Mouse (Mus musculus): ENCODE measurements at regions not wholly inside any gene's neighbourhood (a gene's known extent, or its start where the extent isn't known, plus 50 kb on each side); places are given as distances from the start of the nearest gene placed in this dataset.

GRCm38 (mm10) chr9:12313517-12314075 is 932.0 kb downstream of the Jrkl start:
- no peak for TF ChIP-seq POLR2A (IDR thresholded peaks at IDR 0.05; ENCODE audit: insufficient read depth, low read depth, low read length)
- TF ChIP-seq CTCF (IDR thresholded peaks at IDR 0.05; ENCODE audit: insufficient read depth, low read depth, low read length): no peak

All from olfactory bulb, adult 2 months (tissue).